Mouse (Mus musculus) intestine, embryonic 14.5 days (tissue): ENCODE measurements around the gene Pigl. TPM values are rescaled to one million over a fixed set of nuclear protein-coding genes. Genes with fewer than 3 reads are reported as not detected.

Source experiments
- ATAC-seq: fragments of 200-750 bp; cut with Nextera tagmentation; replicated peaks from 2 replicates; pipeline ENCODE4 v1.8.0; 2017; ENCODE audit warnings: low read depth, moderate number of reproducible peaks, moderate TSS enrichment, moderate library complexity; ENCODE audit not compliant: low FRiP score, low TSS enrichment
- DNase-seq: peaks from one replicate; pipeline ENCODE4 v3.0.0-alpha.2; 2018; ENCODE audit warnings: low spot score
- H3K27ac ChIP-seq: fragments of 300-500 bp; sonication (generic); 2 replicates; pipeline ENCODE4 v1.5.1; 2014; ENCODE audit warnings: low read depth, mild to moderate bottlenecking, control low read depth
- H3K27me3 ChIP-seq: fragments of 300-500 bp; sonication (generic); replicated peaks from 2 replicates; pipeline ENCODE4 v1.6.1; 2014; ENCODE audit warnings: low read length, control low read depth; ENCODE audit not compliant: control insufficient read depth, insufficient read depth
- H3K36me3 ChIP-seq: fragments of 300-500 bp; sonication (generic); 2 replicates; pipeline ENCODE4 v1.6.1; 2014; ENCODE audit warnings: low read length, control low read depth; ENCODE audit not compliant: control insufficient read depth, insufficient read depth
- H3K4me1 ChIP-seq: fragments of 300-500 bp; sonication (generic); replicated peaks from 2 replicates; pipeline ENCODE4 v1.6.1; 2014; ENCODE audit warnings: low read length, control low read depth, mixed read lengths; ENCODE audit not compliant: control insufficient read depth, insufficient read depth
- H3K4me2 ChIP-seq: fragments of 300-500 bp; sonication (generic); 2 replicates; pipeline ENCODE4 v1.6.1; 2014; ENCODE audit warnings: low read length
- H3K4me3 ChIP-seq: fragments of 300-500 bp; sonication (generic); 2 replicates; pipeline ENCODE4 v1.5.1; 2014; ENCODE audit warnings: low read depth, low read length, control low read depth, mixed read lengths
- H3K9ac ChIP-seq: fragments of 300-500 bp; sonication (generic); 2 replicates; pipeline ENCODE4 v1.6.1; 2014; ENCODE audit warnings: mild to moderate bottlenecking, low read length
- H3K9me3 ChIP-seq: fragments of 300-500 bp; sonication (generic); 2 replicates; pipeline ENCODE4 v1.6.1; 2016; ENCODE audit warnings: low read length, control low read depth; ENCODE audit not compliant: control insufficient read depth
- WGBS: fragments of 180-500 bp; shearing (Covaris S2); extraction: QIAGEN DNeasy Blood & Tissue Kit; methylation state at CpG from one replicate; pipeline ENCODE4 v1.1.7; 2014; 5-methylcytosine and 5-hydroxymethylcytosine counted together
- polyA plus RNA-seq: library from polyadenylated mRNA; unstranded; fragments of >200 nt; fragmentation: Nextera tagmentation; extraction: Ambion mirVana; gene quantifications from 2 replicates; pipeline ENCODE4 v1.2.1, GENCODE M21; 2014

The Pigl gene
- polyA plus RNA-seq, 1 experiment from 2014 or later = 12.0 TPM

- ATAC-seq = no peak
- 93% methylated on average over 3 of the region's 3 CpGs for WGBS
Measured at GRCm38 (mm10) chr11:62445799-62446198, 12.5 kb upstream of the Pigl start.

GRCm38 (mm10) chr11:62448971-62449370, 9.3 kb upstream of the Pigl start:
- Histone ChIP-seq H3K4me2 (no peak overlapping the region), H3K9ac (no peak overlapping the region), H3K27ac (no peak overlapping the region), H3K27me3 (no peaks in the 10 kb centered on the region), H3K36me3 (peaks cover 11% of the 10 kb centered on the region; the same call in 1 of the 2 replicates), H3K9me3 (no peaks in the 10 kb centered on the region), H3K4me3 (no peak overlapping the region), H3K4me1 (no peaks in the 10 kb centered on the region)
- ATAC-seq (no peak), DNase-seq (no peak)
- WGBS = 93% methylated on average over 6 of the region's 6 CpGs

More at GRCm38 (mm10) chr11:62445799-62446198, 12.5 kb upstream of the Pigl start:
- no peak overlapping the region for H3K9ac ChIP-seq
- peaks cover 8% of the 10 kb centered on the region; the same call in 1 of the 2 replicates for H3K36me3 ChIP-seq
- DNase-seq = no peak
- no peaks in the 10 kb centered on the region for H3K9me3 ChIP-seq
- no peaks in the 10 kb centered on the region for H3K27me3 ChIP-seq
- H3K27ac ChIP-seq = no peak overlapping the region
- no peak overlapping the region for H3K4me3 ChIP-seq
- H3K4me1 ChIP-seq = no peaks in the 10 kb centered on the region
- no peak overlapping the region for H3K4me2 ChIP-seq

GRCm38 (mm10) chr11:62455193-62455592, 3.1 kb upstream of the Pigl start:
- H3K4me1 ChIP-seq = peaks cover 9% of the 10 kb centered on the region; the same call in 1 of the 2 replicates
- no peak overlapping the region for H3K9ac ChIP-seq
- H3K36me3 ChIP-seq = peaks cover 7% of the 10 kb centered on the region; the same call in 1 of the 2 replicates
- no peak overlapping the region for H3K27ac ChIP-seq
- peak overlapping the region; percentile 84; the same call in 1 of the 2 replicates for H3K4me2 ChIP-seq
- H3K9me3 ChIP-seq = no peaks in the 10 kb centered on the region
- 68% methylated on average over 1 of the region's 1 CpGs for WGBS
- DNase-seq (no peak), ATAC-seq (no peak)
- no peaks in the 10 kb centered on the region for H3K27me3 ChIP-seq
- H3K4me3 ChIP-seq = no peak overlapping the region

- H3K27ac ChIP-seq = peak overlapping the region; percentile 97
- H3K9ac ChIP-seq = peak overlapping the region; percentile 98
- WGBS = 15% methylated on average over 3 of the region's 3 CpGs
- H3K27me3 ChIP-seq = no peaks in the 10 kb centered on the region
- H3K4me3 ChIP-seq = peak overlapping the region; percentile 82
- 0 out of 2 replicates have a peak, but pooled peaks cover 1% of the 10 kb centered on the region for H3K36me3 ChIP-seq
- H3K9me3 ChIP-seq = no peaks in the 10 kb centered on the region
- peaks cover 9% of the 10 kb centered on the region; the same call in 1 of the 2 replicates for H3K4me1 ChIP-seq
- peak overlapping the region; percentile 84 for H3K4me2 ChIP-seq
- ATAC-seq (no peak), DNase-seq (no peak)
Measured at GRCm38 (mm10) chr11:62456021-62456482, 2.2 kb upstream of the Pigl start.

GRCm38 (mm10) chr11:62456483-62457172, 1.6 kb upstream of the Pigl start:
- H3K4me3 ChIP-seq = peak overlapping the region; percentile 82
- H3K4me1 ChIP-seq = peaks cover 9% of the 10 kb centered on the region; the same call in 1 of the 2 replicates
- no peaks in the 10 kb centered on the region for H3K36me3 ChIP-seq
- peak overlapping the region; percentile 84 for H3K4me2 ChIP-seq
- H3K9me3 ChIP-seq = no peaks in the 10 kb centered on the region
- DNase-seq = peak; percentile 82
- peak; percentile 74 for ATAC-seq
- WGBS = under 1% methylated on average over 40 of the region's 42 CpGs
- peak overlapping the region; percentile 98 for H3K9ac ChIP-seq
- no peaks in the 10 kb centered on the region for H3K27me3 ChIP-seq
- H3K27ac ChIP-seq = peak overlapping the region; percentile 97

DNA sequence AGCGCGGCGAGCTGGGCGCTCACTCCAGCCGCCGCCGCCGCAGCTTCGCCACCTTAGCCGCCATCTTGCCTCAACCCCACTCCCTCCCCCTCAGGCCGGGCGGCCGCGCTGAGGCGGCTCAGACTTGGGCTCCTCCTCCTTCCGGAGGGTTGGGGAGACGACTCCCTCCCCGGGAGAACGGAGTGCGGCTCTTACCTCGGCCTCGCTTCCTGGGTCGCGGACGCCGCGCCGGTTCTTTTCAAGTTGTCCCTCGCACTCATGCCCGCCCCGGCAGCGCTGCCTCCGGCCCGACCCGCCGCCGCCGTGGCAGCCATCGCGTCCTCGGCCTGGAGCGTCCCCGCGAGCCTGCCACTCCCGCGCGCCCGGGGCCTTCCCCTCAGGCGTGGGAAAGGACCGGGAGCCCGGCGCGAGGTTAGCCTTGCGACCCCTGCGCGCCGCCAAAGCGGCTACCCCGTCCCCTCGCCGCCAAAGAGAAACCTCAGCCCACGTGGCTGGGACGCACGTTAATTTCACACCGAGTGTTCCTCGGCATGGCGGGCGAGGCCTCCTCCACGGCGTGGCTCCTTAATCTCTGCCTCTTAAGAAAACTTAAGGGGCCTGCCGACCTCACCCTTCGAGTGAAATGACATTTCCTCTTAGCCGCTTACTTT, 894 bp upstream of the Pigl start:
- Histone ChIP-seq H3K4me3 (peak overlapping the region; percentile 82), H3K4me2 (peak overlapping the region; percentile 84), H3K27me3 (no peaks in the 10 kb centered on the region), H3K9me3 (no peaks in the 10 kb centered on the region), H3K4me1 (peaks cover 9% of the 10 kb centered on the region; the same call in 1 of the 2 replicates), H3K27ac (peak overlapping the region; percentile 97), H3K9ac (peak overlapping the region; percentile 98), H3K36me3 (no peaks in the 10 kb centered on the region)
- under 1% methylated on average over 65 of the region's 73 CpGs for WGBS
- peak; percentile 91 for DNase-seq
- peak; percentile 95 for ATAC-seq

DNA sequence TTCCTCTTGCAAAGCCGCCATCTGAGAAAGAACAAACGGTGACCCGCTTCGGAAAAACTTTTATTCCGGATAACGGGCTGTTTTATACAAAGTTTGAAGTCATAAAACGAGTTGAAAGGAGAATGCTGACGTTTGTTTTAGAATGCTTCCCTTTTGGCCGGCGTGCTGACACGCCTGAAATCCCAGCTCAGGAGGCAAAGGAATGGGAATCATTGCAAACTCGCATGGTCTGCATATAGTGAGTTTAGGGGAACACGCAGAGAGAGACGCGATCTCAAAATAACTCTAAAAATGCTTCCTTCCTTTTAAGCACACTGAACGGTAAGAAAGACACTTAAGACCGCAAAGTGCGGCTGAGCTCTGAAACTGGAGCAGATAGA, 379 bp upstream of the Pigl start:
- Histone ChIP-seq H3K27me3 (no peaks in the 10 kb centered on the region), H3K4me2 (peak overlapping the region; percentile 84), H3K4me3 (peak overlapping the region; percentile 82), H3K9me3 (no peaks in the 10 kb centered on the region), H3K9ac (peak overlapping the region; percentile 98), H3K36me3 (no peaks in the 10 kb centered on the region), H3K27ac (peak overlapping the region; percentile 97), H3K4me1 (peaks cover 9% of the 10 kb centered on the region; the same call in 1 of the 2 replicates)
- DNase-seq = no peak
- ATAC-seq = no peak
- WGBS = 0% methylated on average over 18 of the region's 18 CpGs

GRCm38 (mm10) chr11:62458780-62459179, 520 bp downstream of the Pigl start:
- H3K4me2 ChIP-seq = peak overlapping the region; percentile 84
- peaks cover 9% of the 10 kb centered on the region; the same call in 1 of the 2 replicates for H3K4me1 ChIP-seq
- 3% methylated on average over 9 of the region's 9 CpGs for WGBS
- no peaks in the 10 kb centered on the region for H3K9me3 ChIP-seq
- H3K4me3 ChIP-seq = peak overlapping the region; percentile 82
- H3K9ac ChIP-seq = peak overlapping the region; percentile 98
- no peaks in the 10 kb centered on the region for H3K27me3 ChIP-seq
- no peaks in the 10 kb centered on the region for H3K36me3 ChIP-seq
- H3K27ac ChIP-seq = peak overlapping the region; percentile 97
- no peak for ATAC-seq
- DNase-seq = no peak
